Mouse (Mus musculus) stomach, embryonic 16.5 days (tissue): Measurements from ENCODE around the gene Tbca. TPM values are rescaled to one million over a fixed set of nuclear protein-coding genes. Genes with fewer than 3 reads are reported as not detected.

Experiments used
- ATAC-seq: fragments of 200-750 bp; cut with Nextera tagmentation; 2 replicates; pipeline ENCODE4 v1.8.0; 2017; ENCODE audit warnings: moderate number of reproducible peaks, moderate TSS enrichment; ENCODE audit not compliant: insufficient read depth, low FRiP score
- H3K27ac ChIP-seq: fragments of 300-500 bp; sonication (generic); 2 replicates; pipeline ENCODE4 v1.5.1; 2014; ENCODE audit warnings: low read length
- H3K27me3 ChIP-seq: fragments of 300-500 bp; sonication (generic); 2 replicates; pipeline ENCODE4 v1.6.1; 2014; ENCODE audit warnings: low read length, control low read depth, mixed read lengths; ENCODE audit not compliant: control insufficient read depth, insufficient read depth
- H3K36me3 ChIP-seq: fragments of 300-500 bp; sonication (generic); 2 replicates; pipeline ENCODE4 v1.6.1; 2014; ENCODE audit warnings: low read length; ENCODE audit not compliant: control insufficient read depth, insufficient read depth
- H3K4me1 ChIP-seq: fragments of 300-500 bp; sonication (generic); 2 replicates; pipeline ENCODE4 v1.6.1; 2014; ENCODE audit warnings: low read length, control low read depth, mixed read lengths; ENCODE audit not compliant: control insufficient read depth, insufficient read depth
- H3K4me2 ChIP-seq: fragments of 300-500 bp; sonication (generic); 2 replicates; pipeline ENCODE4 v1.6.1; 2014; ENCODE audit warnings: low read depth, low read length, mixed read lengths
- H3K4me3 ChIP-seq: fragments of 300-500 bp; sonication (generic); replicated peaks from 2 replicates; pipeline ENCODE4 v1.5.1; 2014; ENCODE audit warnings: mild to moderate bottlenecking, low read length
- H3K9ac ChIP-seq: fragments of 300-500 bp; sonication (generic); 2 replicates; pipeline ENCODE4 v1.6.1; 2014; ENCODE audit warnings: low read length
- H3K9me3 ChIP-seq: fragments of 300-500 bp; sonication (generic); replicated peaks from 2 replicates; pipeline ENCODE4 v1.6.1; 2016; ENCODE audit warnings: low read length, control low read depth; ENCODE audit not compliant: control insufficient read depth
- WGBS: fragments of 180-500 bp; shearing (Covaris S2); extraction: QIAGEN DNeasy Blood & Tissue Kit; methylation state at CpG from one replicate; pipeline ENCODE4 v1.1.7; 2014; 5-methylcytosine and 5-hydroxymethylcytosine counted together
- polyA plus RNA-seq: library from polyadenylated mRNA; unstranded; fragments of >200 nt; fragmentation: Nextera tagmentation; extraction: Ambion mirVana; gene quantifications from 2 replicates; pipeline ENCODE4 v1.2.1, GENCODE M21; 2015

Gene Tbca
- polyA plus RNA-seq, 1 experiment from 2014 or later, result 229 TPM

GRCm38 (mm10) chr13:94882221-94882620 lies 93.5 kb downstream of the Tbca start:
- H3K4me3 ChIP-seq, result no peak overlapping the region; the same call in 1 of the 2 replicates
- H3K4me2 ChIP-seq, result no peak overlapping the region
- H3K36me3 ChIP-seq, result no peaks in the 10 kb centered on the region
- peaks cover 72% of the 10 kb centered on the region for H3K27me3 ChIP-seq
- peaks cover 17% of the 10 kb centered on the region for H3K4me1 ChIP-seq
- ATAC-seq, result no peak
- 3% methylated on average over 10 of the region's 10 CpGs for WGBS
- H3K9me3 ChIP-seq, result no peaks in the 10 kb centered on the region
- no peak overlapping the region for H3K9ac ChIP-seq
- H3K27ac ChIP-seq, result no peak overlapping the region

DNA sequence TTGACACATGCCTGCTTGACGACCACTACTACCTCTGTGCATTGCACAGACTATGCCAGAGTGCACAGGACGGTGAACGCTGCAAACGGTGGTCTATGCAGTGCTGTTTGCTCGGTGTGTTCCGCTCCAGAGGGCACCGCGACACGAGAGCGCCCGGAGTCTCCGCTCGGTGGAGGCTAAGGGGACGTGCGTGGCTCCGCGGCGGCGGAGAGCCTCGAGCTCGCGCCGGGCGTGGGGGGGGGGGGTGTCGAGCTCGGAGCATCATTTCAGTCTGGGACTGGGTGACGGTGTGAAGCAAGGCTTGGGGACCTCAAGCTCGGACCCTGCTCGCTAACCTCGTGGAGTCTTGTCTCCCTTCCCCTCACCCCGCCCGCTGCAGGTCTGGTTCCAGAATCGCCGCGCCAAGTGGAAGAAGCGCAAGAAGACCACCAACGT lies 94.0 kb downstream of the Tbca start:
- H3K27me3 ChIP-seq, result peaks cover 72% of the 10 kb centered on the region
- H3K27ac ChIP-seq, result no peak overlapping the region
- peaks cover 17% of the 10 kb centered on the region for H3K4me1 ChIP-seq
- H3K9me3 ChIP-seq, result no peaks in the 10 kb centered on the region
- H3K4me2 ChIP-seq, result peak overlapping the region; percentile 47
- peak overlapping the region; percentile 48 for H3K4me3 ChIP-seq
- H3K9ac ChIP-seq, result no peak overlapping the region
- no peaks in the 10 kb centered on the region for H3K36me3 ChIP-seq
- under 1% methylated on average over 37 of the region's 37 CpGs for WGBS
- ATAC-seq, result 0 out of 2 replicates have a peak, but pooled peaks have one; percentile 29

GRCm38 (mm10) chr13:94883163-94883965 lies 94.7 kb downstream of the Tbca start:
- H3K27me3 ChIP-seq, result peaks cover 72% of the 10 kb centered on the region
- under 1% methylated on average over 81 of the region's 95 CpGs for WGBS
- no peaks in the 10 kb centered on the region for H3K9me3 ChIP-seq
- H3K27ac ChIP-seq, result no peak overlapping the region
- no peak overlapping the region for H3K9ac ChIP-seq
- H3K4me2 ChIP-seq, result peak overlapping the region; percentile 47
- H3K4me1 ChIP-seq, result peaks cover 17% of the 10 kb centered on the region
- peak; percentile 71 for ATAC-seq
- H3K36me3 ChIP-seq, result no peaks in the 10 kb centered on the region
- peak overlapping the region; percentile 48 for H3K4me3 ChIP-seq

GRCm38 (mm10) chr13:94883966-94884960 lies 95.6 kb downstream of the Tbca start:
- ATAC-seq, result no peak
- H3K36me3 ChIP-seq, result no peaks in the 10 kb centered on the region
- no peak overlapping the region for H3K9ac ChIP-seq
- no peaks in the 10 kb centered on the region for H3K9me3 ChIP-seq
- H3K4me1 ChIP-seq, result peaks cover 17% of the 10 kb centered on the region
- peaks cover 77% of the 10 kb centered on the region for H3K27me3 ChIP-seq
- H3K27ac ChIP-seq, result no peak overlapping the region
- H3K4me3 ChIP-seq, result peak overlapping the region; percentile 48
- peak overlapping the region; percentile 47 for H3K4me2 ChIP-seq
- WGBS, result 3% methylated on average over 36 of the region's 36 CpGs

GRCm38 (mm10) chr13:94885291-94886235 lies 96.9 kb downstream of the Tbca start:
- no peak overlapping the region for H3K27ac ChIP-seq
- H3K4me1 ChIP-seq, result peaks cover 17% of the 10 kb centered on the region
- 1% methylated on average over 77 of the region's 81 CpGs for WGBS
- H3K36me3 ChIP-seq, result no peaks in the 10 kb centered on the region
- ATAC-seq, result no peak
- peaks cover 78% of the 10 kb centered on the region for H3K27me3 ChIP-seq
- peak overlapping the region; percentile 28; the same call in 1 of the 2 replicates for H3K4me2 ChIP-seq
- no peak overlapping the region for H3K9ac ChIP-seq
- no peaks in the 10 kb centered on the region for H3K9me3 ChIP-seq
- H3K4me3 ChIP-seq, result peak overlapping the region; percentile 18

Other genes starting within 250 kb of the Tbca start
- not detected in 2 replicates for gene Otp, start 86.7 kb downstream of the Tbca start, polyA plus RNA-seq
- 20.1 and 22.2 TPM in 2 replicates for gene Wdr41, start 187.4 kb downstream of the Tbca start, polyA plus RNA-seq